Mouse (Mus musculus): ENCODE data around the gene B830017H08Rik.

DNA sequence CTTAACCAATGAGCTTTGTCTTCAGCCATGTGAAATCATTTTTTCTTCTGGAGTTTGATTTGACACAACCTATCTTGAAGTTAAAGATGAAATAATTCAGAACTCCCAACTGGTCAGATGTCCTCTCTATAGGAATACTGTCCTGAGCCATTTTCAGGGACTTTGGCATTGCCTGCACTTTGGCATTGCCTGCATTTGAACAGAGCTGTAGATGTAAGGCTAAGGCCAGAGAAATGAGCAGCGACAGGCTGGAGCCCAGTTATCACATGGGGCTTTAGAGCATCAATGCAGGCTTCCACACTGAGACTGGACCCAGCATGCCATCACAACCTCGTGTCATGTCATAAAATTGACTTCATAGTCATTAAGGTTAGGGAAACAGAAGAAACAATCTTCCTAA, 20.3 kb downstream of the B830017H08Rik start:
- no peak for TF ChIP-seq POLR2A (IDR thresholded peaks at IDR 0.05; ENCODE audit: insufficient read length, low read depth)
- TF ChIP-seq TCF12 (IDR thresholded peaks at IDR 0.05; ENCODE audit: insufficient read depth, poor library complexity, severe bottlenecking): no peak
- no peak for TF ChIP-seq MYOD1 (IDR thresholded peaks at IDR 0.05; ENCODE audit: control insufficient read depth in 1 of 3, insufficient read length in 2 of 3, low read depth in 2 of 3)
- TF ChIP-seq POLR2AphosphoS2 (IDR thresholded peaks at IDR 0.05; ENCODE audit: insufficient read length, low read depth): no peak
- TF ChIP-seq MAX (IDR thresholded peaks at IDR 0.05; ENCODE audit: low read depth): no peak
- no peak for TF ChIP-seq E2F4 (IDR thresholded peaks at IDR 0.05; ENCODE audit: insufficient read depth)
- TF ChIP-seq CEBPB (IDR thresholded peaks at IDR 0.05; ENCODE audit: insufficient read depth, poor library complexity, severe bottlenecking): no peak
- no peak for TF ChIP-seq MYOG (IDR thresholded peaks at IDR 0.05; ENCODE audit: control insufficient read depth in 1 of 3, insufficient read depth in 1 of 3, insufficient read length in 2 of 3, low read depth in 2 of 3)
- TF ChIP-seq USF1 (IDR thresholded peaks at IDR 0.05; ENCODE audit: low read depth): no peak
- no peak for TF ChIP-seq SRF (IDR thresholded peaks at IDR 0.05; ENCODE audit: control insufficient read depth, insufficient read length, low read depth)
- TF ChIP-seq TCF3 (IDR thresholded peaks at IDR 0.05; ENCODE audit: insufficient read length, low read depth): no peak
- no peak for TF ChIP-seq REST (IDR thresholded peaks at IDR 0.05; ENCODE audit: insufficient read depth, insufficient read length)
